Mouse (Mus musculus): Measurements from ENCODE around the gene Zfp275.

GRCm38 (mm10) chrX:73344346-73344745 lies 1.9 kb downstream of the Zfp275 start:
- TF ChIP-seq POLR2A (IDR thresholded peaks at IDR 0.05; ENCODE audit: low read depth, low read length) (no peak), CTCF (IDR thresholded peaks at IDR 0.05; ENCODE audit: borderline replicate concordance, insufficient read depth, low read length) (no peak)
